Mouse (Mus musculus) kidney, adult 11 months (tissue): ENCODE data around the gene Cd22.
"Not testable (repeated sequence)": the region's sequence is repeated elsewhere in the genome, so short reads cannot be mapped to it uniquely, and the experiment has no call there.

Experiments
- DNase-seq: peaks from one replicate; pipeline ENCODE4 v3.0.0; 2022

Gene Cd22

DNA sequence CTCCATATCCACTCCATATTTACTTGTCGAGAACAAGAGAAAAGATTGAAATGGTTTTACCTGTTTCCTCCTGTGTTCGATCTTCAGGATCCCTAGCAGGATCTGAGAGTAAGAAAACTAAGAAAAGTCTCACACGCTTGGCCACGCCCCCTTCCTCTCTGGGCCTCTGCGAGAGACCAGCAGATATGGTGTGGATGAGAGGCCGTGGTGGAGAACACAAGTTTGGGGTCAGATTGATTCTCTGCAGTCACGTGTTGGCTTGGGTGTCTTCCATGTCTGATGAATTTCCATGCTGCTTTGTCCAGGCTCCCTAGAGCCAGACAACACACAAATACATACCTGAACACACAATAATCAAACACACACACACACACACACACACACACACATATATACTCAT, at the start of gene Cd22:
TSS of gene Cd22 (minus strand) at position 167 of the 400 bp plus-strand sequence.
- DNase-seq = no peak

DNA sequence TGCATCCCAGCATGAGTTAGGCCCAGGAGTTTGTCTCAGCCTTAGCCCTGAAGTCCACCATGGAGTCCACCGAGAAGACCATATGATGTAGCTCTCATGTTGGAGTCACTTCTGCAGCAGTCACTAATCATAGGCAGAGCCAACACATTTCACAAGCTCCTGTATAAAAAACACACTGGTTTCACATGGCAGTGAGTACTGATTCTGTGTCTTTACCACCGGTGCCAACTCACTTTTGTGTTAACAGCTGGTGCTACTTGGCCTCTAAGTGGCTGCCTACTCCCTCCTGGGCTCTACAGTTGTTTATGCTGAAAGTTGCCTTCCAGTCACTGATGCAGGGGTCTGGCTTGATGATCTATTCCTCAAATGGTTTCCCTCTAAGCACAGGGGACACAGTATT, 44.4 kb upstream of the Cd22 start, which contains the start of gene Hamp2:
TSS of gene Hamp2 (minus strand) at position 101 of the 400 bp plus-strand sequence.
- not testable (repeated sequence) for DNase-seq

DNA sequence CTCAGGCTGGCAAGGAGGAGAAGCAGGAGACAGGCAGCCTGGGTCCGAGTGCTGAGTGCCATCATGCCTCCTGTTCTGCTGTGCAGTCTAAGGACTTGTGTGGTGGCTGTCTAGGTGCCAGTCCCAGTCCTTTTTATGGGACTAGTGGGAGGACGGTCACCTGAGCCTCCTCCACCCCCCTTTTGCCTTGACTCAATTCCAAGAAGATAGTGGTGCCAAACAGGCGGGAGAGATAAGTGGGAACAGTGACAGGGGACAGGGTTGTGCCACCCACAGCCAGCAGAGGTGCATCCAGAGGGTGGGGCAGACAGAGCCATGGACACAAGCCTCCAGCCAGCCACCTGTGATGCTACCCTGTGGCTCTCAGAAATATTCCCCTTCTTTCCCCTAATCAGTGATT, 43.9 kb upstream of the Cd22 start:
- DNase-seq = no peak

DNA sequence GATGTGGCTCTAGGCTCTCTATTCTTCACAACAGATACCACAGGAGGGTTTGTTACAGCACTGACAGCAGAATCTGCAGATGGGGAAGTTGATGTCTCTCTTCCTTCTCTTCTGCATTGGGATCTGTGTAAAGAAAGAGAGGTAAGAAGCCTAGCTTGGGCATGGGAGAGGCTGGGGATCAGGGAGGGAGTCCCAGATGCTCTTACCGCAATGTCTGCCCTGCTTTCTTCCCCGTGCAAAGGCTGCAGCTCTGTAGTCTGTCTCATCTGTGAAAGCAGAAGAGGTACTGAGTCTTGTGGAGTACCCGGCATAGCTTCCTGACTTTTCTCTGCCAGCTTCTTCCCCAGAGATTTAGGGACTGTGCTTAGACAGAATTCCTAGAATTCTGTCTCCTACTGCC, 42.3 kb upstream of the Cd22 start:
- DNase-seq = not testable (repeated sequence)

DNA sequence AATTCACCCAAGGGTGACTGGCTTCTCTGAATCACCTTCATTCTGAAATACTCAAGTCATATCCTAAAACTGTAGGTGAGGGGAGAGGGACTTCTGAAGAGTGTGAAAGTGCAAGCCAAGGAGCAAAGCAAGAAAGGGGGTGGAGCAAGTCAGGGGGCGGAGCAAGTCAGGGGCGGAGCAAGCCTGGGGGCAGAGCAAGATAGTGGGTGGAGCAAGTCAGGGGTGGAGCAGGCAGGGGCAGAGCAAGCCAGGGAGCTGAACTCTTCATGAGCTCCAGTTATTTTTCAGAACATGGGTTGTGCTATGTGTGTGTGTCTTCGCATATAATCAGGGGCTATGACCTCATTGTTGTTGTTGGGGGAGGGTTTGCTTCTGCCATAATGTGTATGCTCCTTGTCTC, 40.1 kb upstream of the Cd22 start:
- no peak for DNase-seq

DNA sequence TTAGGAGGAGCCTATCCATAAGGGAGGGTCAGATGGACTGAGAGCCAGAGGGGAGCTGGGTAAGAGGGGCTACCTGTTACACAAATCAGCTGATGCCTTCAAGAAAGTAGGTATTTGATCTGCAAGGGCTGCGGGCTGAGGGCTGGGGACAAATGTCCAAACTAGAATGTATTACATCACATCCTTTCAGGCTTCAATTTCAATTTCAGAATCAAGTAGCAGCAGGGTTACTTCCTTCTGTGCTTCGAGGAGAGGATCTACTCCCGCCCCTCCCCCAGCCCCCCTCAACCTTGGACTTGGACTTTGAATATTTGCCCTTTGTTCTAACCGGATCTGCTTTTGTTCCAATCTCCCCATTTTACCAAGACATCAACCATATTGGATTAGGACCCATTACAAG, 37.1 kb upstream of the Cd22 start:
- DNase-seq = no peak

DNA sequence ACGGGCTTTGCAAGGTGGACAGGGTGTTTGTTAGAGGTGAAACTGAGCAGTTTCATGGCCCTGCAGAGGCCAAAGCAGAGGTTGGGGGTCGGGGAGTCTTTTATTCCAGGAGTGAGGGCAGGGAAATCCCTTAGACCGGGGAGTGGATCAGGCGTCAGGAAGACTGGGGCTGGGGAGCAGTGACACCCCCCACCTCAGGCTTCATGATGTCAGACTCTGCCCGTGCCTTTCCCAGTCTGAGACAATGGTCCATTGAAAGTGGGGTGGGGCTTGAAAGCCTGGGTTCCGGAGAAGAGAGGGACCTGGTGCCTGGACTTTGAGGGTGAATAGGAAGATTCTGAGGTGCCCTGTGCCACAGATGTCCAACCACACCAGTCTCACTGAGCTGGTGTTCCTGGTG, 36.6 kb upstream of the Cd22 start:
- DNase-seq = no peak

DNA sequence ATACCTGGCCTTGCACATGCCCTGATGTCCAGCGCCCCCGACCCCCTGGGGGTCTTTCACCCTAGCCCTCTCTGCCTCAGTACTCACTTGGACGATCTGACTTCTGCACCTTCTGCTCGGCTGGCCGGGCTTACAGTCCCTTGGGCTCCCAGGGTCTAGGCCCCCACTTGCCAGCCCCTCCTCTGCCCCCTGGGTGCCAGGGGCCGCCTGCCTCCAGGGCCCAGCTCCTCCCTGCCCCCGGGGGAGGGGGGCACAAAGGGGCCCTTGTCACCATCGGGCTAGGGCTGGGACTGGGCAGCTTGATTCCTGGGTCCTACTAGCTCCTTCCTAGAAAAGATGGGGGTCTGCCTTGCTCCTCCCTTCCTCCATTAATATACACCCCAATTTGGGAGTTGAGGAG, 34.6 kb upstream of the Cd22 start, which contains the start of gene Mag:
TSS of gene Mag (minus strand) at position 142 of the 400 bp plus-strand sequence.
- DNase-seq = no peak

DNA sequence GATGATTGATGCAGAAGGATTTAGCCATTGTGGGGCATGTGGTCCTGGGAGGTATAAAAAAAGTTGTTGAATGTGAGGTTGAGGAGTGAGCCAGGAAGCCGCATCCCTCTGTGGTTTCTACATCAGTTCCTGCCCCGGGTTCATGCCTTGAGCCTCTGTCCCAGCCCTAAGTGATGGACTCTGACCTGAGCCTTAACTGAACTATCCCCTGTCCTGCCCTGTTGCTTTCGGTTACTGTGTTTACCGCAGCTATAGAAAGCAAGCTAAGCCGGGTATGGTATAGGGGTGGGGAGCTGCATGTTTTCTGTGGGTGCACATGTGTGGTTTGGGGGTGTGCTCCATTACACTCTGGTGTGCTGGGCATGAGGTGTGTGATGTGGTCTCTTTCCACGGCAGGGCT, 29.6 kb upstream of the Cd22 start:
- DNase-seq = no peak

DNA sequence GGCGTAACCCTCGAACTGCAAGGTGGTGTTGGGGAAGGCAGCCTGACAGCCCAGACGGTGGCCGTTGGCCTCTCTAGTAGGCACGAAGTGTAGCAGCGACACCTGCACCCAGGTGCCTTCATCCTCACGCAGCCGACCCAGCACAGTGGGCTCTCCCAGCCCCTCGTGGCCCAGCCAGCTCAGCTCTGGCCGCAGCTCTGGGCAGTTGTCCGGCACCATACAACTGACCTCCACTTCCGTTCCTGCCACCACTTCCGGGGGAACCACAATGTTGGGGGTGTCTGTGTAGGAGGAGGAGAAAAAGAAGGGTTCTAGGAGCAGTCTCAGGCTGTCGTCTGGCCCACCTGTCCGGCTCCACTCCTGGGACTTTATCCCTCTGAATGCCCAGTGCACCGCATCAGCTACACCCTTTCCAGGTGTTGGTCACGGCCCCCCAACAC, 28.9 kb upstream of the Cd22 start:
- DNase-seq = no peak

DNA sequence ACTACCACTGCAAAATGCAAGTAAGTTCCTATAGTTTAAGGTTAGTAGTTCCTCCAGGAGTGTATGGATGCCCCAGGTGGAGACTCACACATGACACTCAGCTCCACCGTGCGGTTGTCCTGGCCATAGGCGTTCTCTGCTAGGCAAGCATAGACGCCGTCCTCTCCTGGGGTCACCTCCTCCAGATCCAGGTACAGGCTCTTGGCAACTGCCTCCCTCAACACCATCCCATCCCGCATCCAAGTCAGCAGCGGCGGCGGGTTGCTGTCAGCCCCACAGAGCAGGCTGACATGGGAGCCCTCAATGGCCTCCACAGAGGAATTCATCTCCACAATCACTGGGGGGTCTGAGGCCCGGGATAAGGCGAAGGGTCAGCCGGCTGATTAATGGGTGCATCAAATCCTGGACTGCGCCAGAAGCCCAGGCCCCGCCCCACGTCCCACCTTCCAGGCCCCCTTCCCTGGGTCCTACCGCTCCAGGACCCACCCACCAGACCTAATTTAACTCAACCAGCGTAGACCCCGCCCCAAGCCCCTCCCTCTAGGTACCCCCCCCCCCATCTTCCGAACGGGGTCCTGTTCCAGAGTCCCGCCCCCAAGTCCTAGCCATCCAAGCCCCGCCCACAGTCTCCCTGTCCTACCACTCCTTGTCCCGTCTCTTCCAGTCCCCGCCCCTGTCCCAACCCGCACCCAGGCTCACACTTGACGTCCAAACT, 28.3 kb upstream of the Cd22 start:
- DNase-seq = no peak

DNA sequence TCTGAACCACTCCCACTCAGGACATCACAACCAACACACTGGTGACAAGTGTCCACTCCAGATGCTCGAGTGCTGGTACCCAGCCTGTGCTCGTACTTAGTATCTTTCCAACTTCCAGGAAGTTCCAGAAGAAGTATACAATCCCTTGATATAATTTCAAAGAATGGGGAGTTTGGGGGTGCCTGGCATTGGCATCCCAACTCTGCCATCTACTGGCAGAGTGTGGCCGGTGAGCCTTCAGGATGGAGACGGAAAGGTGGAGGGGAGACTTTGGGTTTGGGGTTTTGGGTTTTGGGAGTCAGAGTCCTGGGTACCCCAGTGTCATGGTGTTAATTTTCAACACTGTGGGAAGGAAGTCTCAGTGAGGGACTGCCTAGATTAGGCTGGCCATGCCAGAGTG, 23.9 kb upstream of the Cd22 start:
- no peak for DNase-seq

DNA sequence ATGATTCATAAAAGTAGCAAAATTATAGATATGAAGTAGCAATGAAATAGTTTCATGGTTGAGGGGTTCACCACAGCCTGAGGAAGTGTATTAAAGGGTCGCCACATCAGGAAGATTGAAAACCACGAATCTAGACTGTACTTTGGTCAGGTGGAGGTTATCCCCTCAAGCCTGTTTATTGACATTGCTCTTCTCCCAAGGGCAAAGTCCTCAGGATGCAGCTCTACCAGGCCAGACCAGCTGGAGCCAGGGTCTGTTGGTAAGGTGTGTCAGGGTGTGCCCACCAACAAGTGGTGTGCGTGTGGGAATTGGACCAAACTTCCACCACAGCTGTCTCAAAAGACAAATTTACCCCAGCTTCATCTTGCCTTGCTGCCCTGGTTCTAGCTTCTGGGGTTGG, 15.1 kb upstream of the Cd22 start:
- DNase-seq = no peak

DNA sequence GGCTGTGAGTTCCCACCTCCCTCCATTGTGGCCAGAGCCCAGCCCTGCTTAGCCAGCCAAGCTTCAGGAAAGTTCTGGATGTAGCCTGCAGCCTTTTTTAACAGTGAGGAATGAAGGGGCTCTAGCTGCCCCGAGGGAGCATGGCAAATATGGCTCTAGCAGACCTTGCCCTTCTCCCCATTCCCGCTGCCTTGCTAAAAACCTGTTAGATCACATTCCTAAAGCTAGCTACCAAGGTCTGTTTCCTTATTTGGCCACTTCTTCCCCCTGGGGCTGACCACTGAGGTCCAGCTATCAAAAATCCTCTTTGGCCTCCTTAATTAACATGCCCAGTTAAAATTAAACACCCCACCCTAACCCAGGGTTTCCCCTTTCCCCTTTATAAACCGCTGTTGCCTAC, 12.4 kb upstream of the Cd22 start:
- peak; percentile 57 for DNase-seq

DNA sequence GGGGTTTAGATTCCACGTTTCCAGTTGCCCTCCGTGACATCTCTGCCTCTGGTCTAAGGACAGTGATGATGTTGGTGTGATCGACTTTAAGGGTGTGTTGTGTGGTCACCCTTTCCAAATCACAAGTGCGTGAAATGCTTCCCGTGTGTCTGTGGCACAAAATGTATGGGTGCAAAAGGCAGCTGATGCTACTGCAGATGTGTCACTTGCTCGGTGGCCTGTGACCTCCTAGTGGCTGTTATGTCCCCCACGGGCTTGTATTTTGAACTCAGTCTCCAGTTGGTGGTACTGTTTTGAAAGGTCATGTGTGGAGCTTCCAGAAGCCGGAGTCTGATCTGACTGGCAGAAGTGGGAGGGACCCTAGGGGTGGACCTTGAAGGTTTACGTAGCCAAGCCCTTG, 11.6 kb upstream of the Cd22 start:
- no peak for DNase-seq

DNA sequence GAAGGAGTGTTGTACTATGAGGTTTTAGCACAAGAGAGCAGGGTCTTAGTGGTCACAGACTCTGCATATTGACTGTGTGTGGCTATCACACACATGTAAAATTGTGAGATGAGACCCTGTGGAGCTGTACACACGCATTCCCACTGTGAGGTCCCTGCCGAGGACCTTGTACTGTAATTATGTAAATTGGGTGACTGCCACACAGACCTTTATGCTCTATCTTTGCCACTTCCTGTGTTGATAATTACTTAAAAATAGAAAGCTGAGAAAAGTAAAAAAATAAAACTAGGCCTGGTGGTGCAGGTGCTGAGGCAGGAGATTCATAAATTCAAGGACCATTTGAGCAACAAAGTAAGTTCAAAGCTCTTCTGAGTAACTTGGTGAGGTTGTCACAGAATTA, 10.5 kb upstream of the Cd22 start:
- DNase-seq = no peak

DNA sequence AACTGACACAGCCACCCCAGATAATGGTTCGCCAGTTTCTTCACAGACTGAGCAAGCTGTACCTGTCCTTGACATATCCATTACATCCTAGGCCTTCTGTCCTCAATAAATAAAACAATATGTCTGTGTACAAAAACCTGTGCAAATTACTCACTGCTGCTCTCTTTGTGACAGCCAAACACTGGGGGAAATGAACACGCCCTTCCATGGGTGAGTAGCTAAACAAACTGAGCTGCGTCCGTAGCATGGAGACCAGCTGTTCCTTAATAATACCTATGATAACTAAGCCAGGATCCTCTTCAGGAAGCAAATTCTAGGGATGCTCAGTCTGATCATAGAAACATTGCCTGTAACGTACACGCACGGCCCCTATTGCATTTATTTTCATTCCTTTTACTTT, 8.6 kb upstream of the Cd22 start:
- DNase-seq = no peak

DNA sequence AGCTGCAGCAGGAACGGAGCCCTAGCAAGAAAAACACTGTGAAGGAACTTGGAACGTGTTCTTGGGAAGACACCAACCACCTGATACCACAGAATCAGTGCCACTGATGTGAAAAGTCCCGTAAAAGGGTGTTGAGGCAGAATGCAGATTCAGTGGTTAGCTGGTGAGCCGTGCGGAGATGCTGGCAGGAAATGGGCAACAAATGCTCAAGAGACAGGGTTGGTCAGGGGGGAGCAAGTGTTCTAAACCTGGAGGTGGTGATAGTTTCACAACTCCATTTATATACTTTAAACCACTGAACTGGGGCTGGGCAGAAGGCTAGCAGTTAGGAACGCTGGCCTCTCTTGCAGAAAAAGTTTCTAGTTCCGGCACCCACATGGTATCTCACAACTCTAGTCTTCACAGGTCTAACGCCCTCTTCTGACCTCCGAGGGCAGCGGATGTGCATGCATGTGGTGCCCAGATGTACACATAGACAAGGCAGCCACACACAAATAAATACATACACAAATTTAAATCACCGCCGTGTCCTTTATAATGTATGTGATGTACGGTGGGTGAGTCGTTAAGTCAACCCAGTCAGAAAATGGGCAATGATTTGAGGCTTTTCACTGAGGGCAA, 7.5 kb upstream of the Cd22 start:
- no peak for DNase-seq

DNA sequence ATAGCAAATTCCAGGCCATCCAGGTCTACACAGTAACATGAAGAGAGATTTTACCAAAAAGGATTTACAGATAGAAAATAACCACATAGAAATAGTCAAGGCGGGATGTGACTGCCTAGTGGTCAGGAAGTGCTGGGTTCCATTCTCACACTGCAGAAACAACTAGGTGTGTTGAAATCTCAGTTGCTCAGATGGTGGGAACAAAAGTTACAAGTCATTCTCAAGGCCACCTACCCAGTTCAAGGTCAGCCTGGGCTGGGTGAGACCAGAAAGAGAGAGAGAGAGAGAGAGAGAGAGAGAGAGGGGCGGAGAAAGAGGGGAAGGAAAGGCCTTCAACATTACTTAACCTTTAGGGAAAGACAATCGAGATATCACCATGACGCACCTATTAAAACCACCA, 6.7 kb upstream of the Cd22 start:
- DNase-seq = no peak

DNA sequence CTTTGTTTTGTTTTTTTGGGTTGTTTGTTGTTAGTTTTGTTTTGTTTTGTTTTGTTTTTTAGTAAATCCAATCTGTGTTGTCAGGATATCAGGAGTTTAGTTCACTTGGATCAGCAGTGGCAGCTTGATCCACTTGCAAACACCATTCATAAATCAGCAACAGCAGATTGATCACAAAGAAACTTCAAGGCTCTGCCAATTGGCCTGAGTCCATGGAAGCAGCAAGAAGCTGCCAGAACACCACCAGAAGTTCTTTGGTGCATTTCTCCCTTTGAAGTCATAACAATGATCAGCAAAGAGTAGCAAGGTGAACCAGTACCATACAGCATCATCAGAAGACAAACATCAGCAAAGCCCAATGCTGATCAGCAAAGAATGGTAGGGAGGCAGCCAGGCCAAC, 3.9 kb upstream of the Cd22 start:
- no peak for DNase-seq

DNA sequence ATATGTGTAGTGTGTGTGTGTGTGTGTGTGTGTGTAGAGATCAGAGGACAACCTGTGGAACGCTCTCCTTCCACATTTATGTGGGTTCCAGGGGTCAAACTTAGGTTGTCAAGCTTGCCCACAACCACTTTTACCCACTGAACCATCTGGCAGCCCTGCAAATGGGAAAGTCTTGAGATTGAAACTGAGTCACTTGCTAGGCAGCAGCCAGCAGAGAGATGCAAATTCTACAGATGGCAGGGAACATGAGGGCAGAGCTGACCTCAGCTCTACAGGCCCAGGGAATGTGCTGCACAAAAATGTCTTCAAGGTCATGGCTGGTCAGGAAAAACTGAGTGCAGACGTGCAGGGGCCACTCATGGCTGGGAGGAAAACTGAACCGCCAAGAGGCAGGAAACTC, 1.2 kb upstream of the Cd22 start:
- DNase-seq = no peak

DNA sequence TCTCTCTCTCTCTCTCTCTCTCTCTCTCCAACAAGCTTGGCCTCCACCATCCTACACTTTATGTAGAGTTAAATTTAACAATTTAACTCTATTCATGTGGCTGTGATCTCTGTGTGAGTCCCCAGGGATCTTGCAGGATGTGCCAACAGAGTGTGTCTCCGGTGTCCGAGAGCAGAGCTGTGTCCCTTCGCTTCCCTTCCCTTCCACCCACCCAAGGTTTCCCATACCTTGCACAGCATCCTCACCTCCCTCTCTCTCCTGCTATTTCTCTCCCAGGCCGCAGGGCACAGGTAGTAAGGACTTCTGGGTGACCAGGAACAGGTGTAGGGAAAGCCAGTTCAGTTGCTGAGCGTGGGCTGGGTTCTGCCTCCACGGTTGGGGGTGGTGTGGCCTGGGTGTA, 1.2 kb downstream of the Cd22 start:
- DNase-seq = no peak

DNA sequence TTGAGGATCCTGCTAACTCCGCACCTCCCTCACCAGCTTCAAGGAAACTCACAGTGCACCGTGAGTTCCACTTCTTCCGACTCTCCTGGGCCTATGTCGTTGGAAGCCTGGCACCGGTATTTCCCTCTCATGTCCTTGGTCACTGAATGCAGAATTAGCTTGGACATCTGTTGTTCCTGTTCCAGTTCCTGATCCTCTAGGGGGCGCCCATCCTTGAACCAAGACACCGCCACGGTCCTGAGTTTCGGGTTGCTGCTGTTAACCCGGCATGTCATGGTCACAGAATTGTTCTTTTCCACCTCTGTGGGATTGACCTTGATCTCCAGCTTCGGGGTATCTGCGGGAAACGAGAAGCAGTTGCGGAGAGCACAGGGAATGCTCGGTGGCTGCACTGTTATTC, 7.1 kb downstream of the Cd22 start:
- peak; percentile 54 for DNase-seq

DNA sequence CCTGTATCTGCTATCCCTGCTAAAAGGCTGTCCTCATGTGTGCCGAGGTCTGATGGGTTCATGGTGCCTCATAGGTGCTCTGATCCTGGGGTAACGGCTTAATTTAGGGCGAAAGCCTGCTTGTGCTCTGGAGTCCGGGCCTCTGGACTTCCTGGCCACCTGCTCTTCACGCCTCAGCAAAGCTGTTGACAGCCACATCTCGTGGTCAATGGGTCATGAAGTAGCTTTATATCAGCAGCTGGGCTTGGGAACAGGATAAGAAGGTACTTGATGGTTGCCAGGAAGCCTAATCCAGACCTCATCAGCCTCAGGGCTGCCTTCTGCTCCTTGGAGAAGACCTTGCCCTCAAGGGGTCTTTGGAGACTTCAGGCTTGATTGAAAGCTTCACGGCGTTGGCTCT, 16.8 kb downstream of the Cd22 start:
- DNase-seq = no peak

DNA sequence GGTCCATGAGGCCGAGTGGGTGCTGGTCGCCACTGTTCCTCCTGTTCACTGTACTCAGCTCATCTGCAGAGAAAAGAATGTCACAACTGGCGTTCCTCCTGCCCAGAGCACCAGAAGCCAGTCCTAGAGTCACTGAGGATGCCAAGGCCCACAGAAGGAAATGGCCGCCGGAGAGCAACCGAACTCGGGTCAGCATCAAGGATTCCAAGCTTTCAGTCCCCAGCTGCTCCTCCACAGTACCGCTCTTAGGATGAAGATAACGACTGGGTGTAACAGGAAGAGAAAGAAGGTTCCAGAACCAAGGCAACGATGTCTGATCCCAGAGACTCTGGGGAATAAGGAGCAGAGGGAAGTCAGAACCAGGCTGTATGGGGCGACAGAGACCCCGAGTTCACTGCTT, 18.7 kb downstream of the Cd22 start, which contains the start of gene Ffar1:
TSS of gene Ffar1 (minus strand) at position 101 of the 400 bp plus-strand sequence.
- DNase-seq = no peak
